Mouse (Mus musculus): ENCODE data around the gene Pard6b. TPM values are rescaled to one million over a fixed set of nuclear protein-coding genes. Genes with fewer than 3 reads are reported as not detected.

The Pard6b gene
- total RNA-seq, 2 experiments from 2014 or later, result 5.5 to 5.7 TPM

GRCm38 (mm10) chr2:168127767-168128166 is 47.0 kb downstream of the Pard6b start:
- no peak for DNase-seq (ENCODE audit: low spot score in 2 of 2)

- DNase-seq (ENCODE audit: low spot score in 2 of 2), result peak; percentile 82 to 83
Observed at GRCm38 (mm10) chr2:168128211-168128859, 47.5 kb downstream of the Pard6b start.

GRCm38 (mm10) chr2:168130046-168130445 is 49.2 kb downstream of the Pard6b start:
- no peak for DNase-seq (ENCODE audit: low spot score in 2 of 2)

GRCm38 (mm10) chr2:168137161-168137560 is 56.4 kb downstream of the Pard6b start:
- peak in 1 of 2 experiments; percentile 42 for DNase-seq (ENCODE audit: low spot score in 2 of 2)

- DNase-seq (ENCODE audit: low spot score in 2 of 2), result no peak
Observed at GRCm38 (mm10) chr2:168143794-168144193, 63.0 kb downstream of the Pard6b start.

- no peak for DNase-seq (ENCODE audit: low spot score in 2 of 2)
Observed at GRCm38 (mm10) chr2:168145437-168145836, 64.6 kb downstream of the Pard6b start.

GRCm38 (mm10) chr2:168147722-168148432 is 67.1 kb downstream of the Pard6b start:
- no peak for DNase-seq (ENCODE audit: low spot score in 2 of 2)

- no peak for DNase-seq (ENCODE audit: low spot score in 2 of 2)
Observed at GRCm38 (mm10) chr2:168149241-168149640, 68.4 kb downstream of the Pard6b start.

Small RNA genes lying within 50 kb of the gene (microRNA-seq; reads per million reads assigned to microRNA genes)
- gene Gm24327, result 0 reads per million in 2 experiments

Other genes starting within 250 kb of the Pard6b start
- gene Ptpn1, start 148.9 kb upstream of the Pard6b start, total RNA-seq (2021), result 10 to 100 TPM; 60.8 to 62.7 TPM
- gene Ripor3, start 70.4 kb upstream of the Pard6b start, total RNA-seq (2021), result under 1 TPM; 0.33 to 0.59 TPM
- 10 to 100 TPM; 73.0 to 78.9 TPM for gene Adnp, start 126.1 kb downstream of the Pard6b start, total RNA-seq (2021)
- 10 to 100 TPM; 36.4 to 37.0 TPM for gene Gm20716, start 149.4 kb downstream of the Pard6b start, total RNA-seq (2021)
- gene Dpm1, start 149.6 kb downstream of the Pard6b start, total RNA-seq (2021), result 10 to 100 TPM; 59.3 to 60.8 TPM
- 10 to 100 TPM; 18.5 to 18.9 TPM for gene Mocs3, start 149.6 kb downstream of the Pard6b start, total RNA-seq (2021)
- 10 to 100 TPM; 34.5 to 40.8 TPM for gene Kcng1, start 200.7 kb downstream of the Pard6b start, total RNA-seq (2021)

Data from left cerebral cortex, adult 18-20 months (tissue).